Mouse (Mus musculus) stomach, postnatal 0 days (tissue): ENCODE results near the gene Tshr. TPM values are rescaled to one million over a fixed set of nuclear protein-coding genes. Genes with fewer than 3 reads are reported as not detected.

Experiments
- ATAC-seq: fragments of 200-750 bp; cut with Nextera tagmentation; 2 replicates; pipeline ENCODE4 v1.8.0; 2017; ENCODE audit not compliant: low FRiP score, low TSS enrichment
- DNase-seq: peaks from one replicate; pipeline ENCODE4 v3.0.0-alpha.2; 2016; ENCODE audit warnings: low spot score
- H3K27ac ChIP-seq: fragments of 300-500 bp; sonication (generic); replicated peaks from 2 replicates; pipeline ENCODE4 v1.5.1; 2014; ENCODE audit warnings: mild to moderate bottlenecking, control low read depth
- H3K27me3 ChIP-seq: fragments of 300-500 bp; sonication (generic); 2 replicates; pipeline ENCODE4 v1.6.1; 2014; ENCODE audit warnings: low read length; ENCODE audit not compliant: control insufficient read depth, insufficient read depth
- H3K36me3 ChIP-seq: fragments of 300-500 bp; sonication (generic); 2 replicates; pipeline ENCODE4 v1.6.1; 2014; ENCODE audit warnings: low read length, mixed read lengths; ENCODE audit not compliant: control insufficient read depth, insufficient read depth
- H3K4me1 ChIP-seq: fragments of 300-500 bp; sonication (generic); replicated peaks from 2 replicates; pipeline ENCODE4 v1.6.1; 2014; ENCODE audit warnings: antibody characterized with exemption; ENCODE audit not compliant: control insufficient read depth, insufficient read depth
- H3K4me2 ChIP-seq: fragments of 300-500 bp; sonication (generic); replicated peaks from 2 replicates; pipeline ENCODE4 v1.6.1; 2014; ENCODE audit warnings: low read depth, mild to moderate bottlenecking, control low read depth, moderate library complexity
- H3K4me3 ChIP-seq: fragments of 300-500 bp; sonication (generic); 2 replicates; pipeline ENCODE4 v1.5.1; 2014; ENCODE audit warnings: low read depth, low read length, control low read depth
- H3K9ac ChIP-seq: fragments of 300-500 bp; sonication (generic); 2 replicates; pipeline ENCODE4 v1.6.1; 2014; ENCODE audit warnings: mild to moderate bottlenecking, low read length, control low read depth, mixed read lengths
- H3K9me3 ChIP-seq: fragments of 300-500 bp; sonication (generic); 2 replicates; pipeline ENCODE4 v1.6.1; 2016; ENCODE audit warnings: low read length; ENCODE audit not compliant: control insufficient read depth
- CTCF ChIP-seq: IDR thresholded peaks from 2 replicates; pipeline ENCODE4 v1.5.1; 2016; ENCODE audit warnings: antibody characterized with exemption, low read depth, mild to moderate bottlenecking, moderate library complexity
- EP300 ChIP-seq: optimal IDR thresholded peaks from 2 replicates; pipeline ENCODE3; 2016; ENCODE audit warnings: antibody characterized with exemption
- WGBS: fragments of 180-500 bp; shearing (Covaris S2); extraction: QIAGEN DNeasy Blood & Tissue Kit; methylation state at CpG from one replicate; pipeline ENCODE4 v1.1.7; 2014; 5-methylcytosine and 5-hydroxymethylcytosine counted together
- polyA plus RNA-seq: library from polyadenylated mRNA; unstranded; fragments of >200 nt; fragmentation: Nextera tagmentation; extraction: Ambion mirVana; gene quantifications from 2 replicates; pipeline ENCODE4 v1.2.1, GENCODE M21; 2015

The Tshr gene
- polyA plus RNA-seq, 1 experiment from 2014 or later: 0.32 TPM

- no peaks in the 10 kb centered on the region for H3K36me3 ChIP-seq
- DNase-seq (no peak), ATAC-seq (no peak)
- no peak overlapping the region for H3K4me2 ChIP-seq
- no peaks in the 10 kb centered on the region for H3K4me1 ChIP-seq
- H3K9me3 ChIP-seq: no peaks in the 10 kb centered on the region
- no peak overlapping the region for H3K9ac ChIP-seq
- 79% methylated on average over 4 of the region's 4 CpGs for WGBS
- no peaks in the 10 kb centered on the region for H3K27me3 ChIP-seq
- no peak overlapping the region for H3K27ac ChIP-seq
- TF ChIP-seq CTCF: no peak
- TF ChIP-seq EP300: no peak
- H3K4me3 ChIP-seq: no peak overlapping the region
Measured at GRCm38 (mm10) chr12:91486342-91486741, 102.0 kb downstream of the Tshr start.

- no peak for TF ChIP-seq CTCF
- Histone ChIP-seq H3K27ac (no peak overlapping the region), H3K36me3 (no peaks in the 10 kb centered on the region), H3K4me3 (no peak overlapping the region), H3K27me3 (no peaks in the 10 kb centered on the region), H3K4me1 (no peaks in the 10 kb centered on the region), H3K9ac (no peak overlapping the region), H3K9me3 (no peaks in the 10 kb centered on the region), H3K4me2 (no peak overlapping the region)
- ATAC-seq (no peak), DNase-seq (no peak)
- 25% methylated on average over 3 of the region's 3 CpGs for WGBS
Measured at GRCm38 (mm10) chr12:91488406-91488805, 104.0 kb downstream of the Tshr start.

GRCm38 (mm10) chr12:91495497-91496225, 111.3 kb downstream of the Tshr start:
- Histone ChIP-seq H3K27ac (no peak overlapping the region), H3K4me2 (no peak overlapping the region)
- 44% methylated on average over 11 of the region's 11 CpGs for WGBS

GRCm38 (mm10) chr12:91496226-91496558, 111.8 kb downstream of the Tshr start:
- Histone ChIP-seq H3K4me2 (no peak overlapping the region), H3K9me3 (no peaks in the 10 kb centered on the region), H3K4me1 (no peaks in the 10 kb centered on the region), H3K36me3 (no peaks in the 10 kb centered on the region), H3K4me3 (no peak overlapping the region), H3K27ac (no peak overlapping the region), H3K9ac (no peak overlapping the region), H3K27me3 (no peaks in the 10 kb centered on the region)
- 27% methylated on average over 3 of the region's 3 CpGs for WGBS
- no peak for ATAC-seq
- TF ChIP-seq EP300 (no peak), CTCF (no peak)
- no peak for DNase-seq

More at GRCm38 (mm10) chr12:91495497-91496225, 111.3 kb downstream of the Tshr start:
- no peaks in the 10 kb centered on the region for H3K4me1 ChIP-seq
- H3K4me3 ChIP-seq: no peak overlapping the region
- no peak for ATAC-seq
- no peak overlapping the region for H3K9ac ChIP-seq
- no peaks in the 10 kb centered on the region for H3K9me3 ChIP-seq
- peak; percentile 15 for DNase-seq
- no peaks in the 10 kb centered on the region for H3K36me3 ChIP-seq
- TF ChIP-seq EP300: no peak
- no peak for TF ChIP-seq CTCF
- no peaks in the 10 kb centered on the region for H3K27me3 ChIP-seq

DNA sequence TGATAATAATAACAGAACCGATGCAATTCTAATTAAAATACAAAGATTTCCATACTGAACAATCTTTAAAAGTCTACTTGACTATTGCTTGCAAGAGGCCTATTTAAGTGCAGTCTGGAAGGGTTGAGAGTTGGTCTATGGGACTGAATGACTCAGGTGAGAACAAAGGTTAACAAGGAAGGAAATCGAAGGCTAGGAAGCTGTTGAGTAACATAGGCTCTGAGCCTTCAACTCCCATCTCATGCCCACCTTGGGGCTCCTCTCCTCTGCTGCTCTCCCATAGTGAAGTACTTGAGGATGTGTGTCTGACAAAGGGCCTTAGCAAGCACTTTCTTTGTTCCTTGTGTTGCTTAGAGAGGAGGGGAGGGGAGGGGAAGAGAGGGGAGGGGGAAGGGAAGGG, 116.1 kb downstream of the Tshr start:
- 88% methylated on average over 2 of the region's 2 CpGs for WGBS
- ATAC-seq: no peak
- Histone ChIP-seq H3K9ac (no peak overlapping the region), H3K36me3 (no peaks in the 10 kb centered on the region), H3K27ac (no peak overlapping the region), H3K4me2 (no peak overlapping the region), H3K4me1 (no peaks in the 10 kb centered on the region), H3K27me3 (no peaks in the 10 kb centered on the region), H3K9me3 (no peaks in the 10 kb centered on the region), H3K4me3 (no peak overlapping the region)
- TF ChIP-seq EP300 (no peak), CTCF (no peak)
- no peak for DNase-seq

DNA sequence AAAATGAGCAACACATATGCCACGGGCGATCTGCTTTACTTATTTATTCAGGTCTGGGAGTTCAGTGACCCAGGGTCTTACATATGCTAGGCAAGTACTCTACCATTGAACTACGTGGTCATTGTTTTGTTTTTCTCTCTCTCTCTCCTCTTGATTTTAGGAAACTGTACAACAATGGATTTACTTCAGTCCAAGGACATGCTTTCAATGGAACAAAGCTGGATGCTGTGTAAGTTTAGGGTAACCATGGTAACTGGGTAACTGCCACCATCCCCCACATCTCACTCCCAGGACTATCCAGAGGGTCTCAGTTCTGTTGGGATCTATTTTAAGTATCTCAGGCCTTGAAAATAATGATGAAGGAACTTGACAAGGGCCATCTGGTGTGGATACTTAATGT, 127.4 kb downstream of the Tshr start:
- Histone ChIP-seq H3K9me3 (no peaks in the 10 kb centered on the region), H3K4me1 (no peaks in the 10 kb centered on the region), H3K4me2 (no peak overlapping the region), H3K27me3 (no peaks in the 10 kb centered on the region), H3K9ac (no peak overlapping the region), H3K27ac (no peak overlapping the region), H3K36me3 (no peaks in the 10 kb centered on the region), H3K4me3 (no peak overlapping the region)
- DNase-seq (no peak), ATAC-seq (no peak)
- TF ChIP-seq CTCF: no peak
- TF ChIP-seq EP300: no peak
- 65% methylated on average over 3 of the region's 3 CpGs for WGBS
